Mouse (Mus musculus) layer of hippocampus, adult 2 months (tissue): ENCODE data around the gene Mnat1. TPM values are rescaled to one million over a fixed set of nuclear protein-coding genes. Genes with fewer than 3 reads are reported as not detected.

Experiments
- DNase-seq, 2 experiments: peaks; one replicate each; pipeline ENCODE4 v3.0.0; 2022; ENCODE audit warnings: low spot score in 2 of 2
- H3K27ac ChIP-seq: fragments of 200-600 bp; 2 replicates; pipeline ENCODE4 v1.8.1; 2022
- H3K4me3 ChIP-seq: fragments of 200-600 bp; 2 replicates; pipeline ENCODE4 v1.8.1; 2022; ENCODE audit warnings: mild to moderate bottlenecking
- CTCF ChIP-seq: fragments of 200-600 bp; conservative IDR thresholded peaks from 2 replicates; pipeline ENCODE4 v1.8.1; 2022; ENCODE audit warnings: antibody characterized with exemption, mild to moderate bottlenecking, moderate library complexity
- total RNA-seq, 2 experiments: library from RNA; stranded (reverse); gene quantifications; 2 replicates each; pipeline ENCODE4 v1.2.3; 2021

Gene Mnat1
- total RNA-seq, 2 experiments from 2014 or later = 25.6 to 26.9 TPM

- no peak for TF ChIP-seq CTCF
- H3K4me3 ChIP-seq = no peak overlapping the region
- no peak overlapping the region for H3K27ac ChIP-seq
- DNase-seq = no peak
Observed at GRCm38 (mm10) chr12:73308711-73309110, 185.2 kb downstream of the Mnat1 start.

DNA sequence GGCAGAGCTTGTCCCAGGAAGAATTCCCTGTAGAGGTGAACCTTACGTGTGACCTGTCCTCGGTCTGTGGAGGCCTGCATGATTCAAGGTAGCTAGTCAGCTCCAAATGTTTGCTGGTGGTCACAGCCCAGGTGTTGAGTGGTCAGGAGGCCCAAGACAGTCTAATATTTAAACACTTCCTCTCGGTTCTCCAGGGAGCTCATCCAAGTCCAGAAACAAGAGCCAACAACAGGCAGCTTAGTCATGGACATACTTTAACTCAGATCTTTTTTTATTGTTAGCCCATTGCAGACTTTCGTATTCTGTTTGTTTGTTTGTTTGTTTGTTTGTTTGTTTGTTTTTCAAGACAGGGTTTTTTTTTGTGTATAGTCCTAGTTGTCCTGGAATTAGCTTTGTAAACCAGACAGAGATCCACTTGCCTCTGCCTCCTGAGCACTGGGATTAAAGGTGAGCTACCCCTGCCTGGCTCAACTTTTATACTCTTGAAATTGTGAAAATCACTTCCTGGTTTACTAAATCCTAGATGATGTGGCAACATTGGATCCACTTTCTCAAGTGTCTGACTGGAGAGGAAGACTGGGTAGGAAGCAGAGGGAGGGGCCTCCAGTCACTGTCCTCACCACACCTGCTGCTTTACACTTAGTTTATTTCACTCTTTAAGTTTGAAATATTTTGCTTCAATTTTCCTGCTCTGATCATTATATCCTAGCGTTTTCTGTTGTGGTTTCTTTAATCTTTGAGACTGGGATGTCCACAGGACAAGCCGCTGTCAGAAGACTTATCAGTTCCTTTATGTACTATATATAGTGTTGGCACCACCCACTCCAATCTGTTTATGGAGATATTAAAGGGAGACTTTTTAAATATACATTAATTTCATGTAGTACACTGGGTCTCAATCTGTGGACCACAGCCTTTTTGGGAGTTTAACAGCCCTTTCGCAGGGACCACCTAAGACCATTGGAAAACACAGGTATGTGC is 194.5 kb downstream of the Mnat1 start:
- Histone ChIP-seq H3K4me3 (no peak overlapping the region), H3K27ac (no peak overlapping the region)
- no peak for TF ChIP-seq CTCF
- no peak for DNase-seq

Other genes starting within 250 kb of the Mnat1 start
- not detected for gene Six6, start 183.8 kb upstream of the Mnat1 start, total RNA-seq
- gene 4930447C04Rik, start 182.9 kb upstream of the Mnat1 start, total RNA-seq = 1 to 10 TPM; 6.1 to 6.5 TPM
- under 1 TPM; 0.18 to 0.20 TPM for gene Six1, start 69.8 kb upstream of the Mnat1 start, total RNA-seq
- 1 to 10 TPM in 1 of 2 experiments, under 1 TPM in 1; 0.77 to 1.0 TPM for gene Six4, start 10.3 kb upstream of the Mnat1 start, total RNA-seq
- gene Trmt5, start 163.0 kb downstream of the Mnat1 start, total RNA-seq = 10 to 100 TPM in 1 of 2 experiments, 1 to 10 TPM in 1; 9.7 to 13.0 TPM
- 10 to 100 TPM; 14.2 to 18.2 TPM for gene Slc38a6, start 163.1 kb downstream of the Mnat1 start, total RNA-seq